Mouse (Mus musculus) embryonic fibroblast, embryonic 13.5 days (primary cell): ENCODE data around the gene Zfp524.

Experiments used
- CTCF ChIP-seq: IDR thresholded peaks from 2 replicates; pipeline ENCODE4 v1.5.1; 2011; ENCODE audit warnings: mild to moderate bottlenecking, control low read depth, low read length, moderate library complexity, borderline replicate concordance; ENCODE audit not compliant: insufficient read depth
- POLR2A ChIP-seq: IDR thresholded peaks from 2 replicates; pipeline ENCODE4 v1.6.1; 2011; ENCODE audit warnings: low read depth, mild to moderate bottlenecking, control low read depth, low read length, moderate library complexity

GRCm38 (mm10) chr7:5008229-5008628 lies 6.0 kb upstream of the Zfp524 start:
- TF ChIP-seq POLR2A: no peak
- TF ChIP-seq CTCF: no peak
